Mouse (Mus musculus): ENCODE measurements around the gene Pfdn4.
"Not testable (repeated sequence)": the region's sequence is repeated elsewhere in the genome, so short reads cannot be mapped to it uniquely, and the experiment has no call there.

Gene Pfdn4

DNA sequence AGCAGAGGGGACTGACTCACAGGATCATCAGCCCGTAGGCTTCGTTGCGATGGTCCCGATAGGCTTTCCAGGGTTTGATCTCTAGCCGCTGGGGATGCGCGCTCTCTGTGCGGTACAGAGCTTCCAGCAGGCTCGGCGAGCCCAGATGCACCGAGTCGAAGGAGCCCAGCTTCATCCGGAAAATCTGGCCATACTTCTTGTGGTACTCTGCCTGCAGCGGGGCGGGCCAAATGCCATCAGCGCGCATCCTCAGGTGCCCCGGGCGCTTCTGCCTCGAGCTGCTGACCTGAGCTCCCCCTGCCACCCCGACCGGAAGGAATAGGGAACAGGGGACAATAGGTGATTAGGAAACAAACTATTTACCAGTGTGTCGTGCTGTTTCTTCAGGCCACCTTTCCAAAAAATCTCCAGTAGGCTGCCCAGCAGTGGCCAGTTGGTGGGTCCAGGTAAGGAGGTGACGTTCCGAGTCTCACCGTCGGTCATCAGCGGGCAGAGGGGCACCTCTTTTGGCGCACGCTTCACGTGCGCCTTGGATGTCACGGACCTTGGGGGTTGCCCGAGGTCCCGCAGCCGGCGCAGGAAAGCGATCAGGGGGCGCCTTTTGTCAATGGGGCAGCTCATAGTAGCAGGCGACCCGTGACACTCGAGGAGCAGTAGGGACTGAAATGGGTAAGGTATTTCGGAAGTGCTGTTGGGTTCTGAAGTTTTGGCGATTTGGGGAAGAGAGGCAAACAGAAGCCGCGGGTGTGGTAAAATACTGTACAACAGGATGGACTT lies at the start of gene Pfdn4:
TSS of gene Pfdn4 (plus strand) at position 275 of the 777 bp plus-strand sequence.
- no peak for DNase-seq (ENCODE audit: low read depth, low spot score)

DNA sequence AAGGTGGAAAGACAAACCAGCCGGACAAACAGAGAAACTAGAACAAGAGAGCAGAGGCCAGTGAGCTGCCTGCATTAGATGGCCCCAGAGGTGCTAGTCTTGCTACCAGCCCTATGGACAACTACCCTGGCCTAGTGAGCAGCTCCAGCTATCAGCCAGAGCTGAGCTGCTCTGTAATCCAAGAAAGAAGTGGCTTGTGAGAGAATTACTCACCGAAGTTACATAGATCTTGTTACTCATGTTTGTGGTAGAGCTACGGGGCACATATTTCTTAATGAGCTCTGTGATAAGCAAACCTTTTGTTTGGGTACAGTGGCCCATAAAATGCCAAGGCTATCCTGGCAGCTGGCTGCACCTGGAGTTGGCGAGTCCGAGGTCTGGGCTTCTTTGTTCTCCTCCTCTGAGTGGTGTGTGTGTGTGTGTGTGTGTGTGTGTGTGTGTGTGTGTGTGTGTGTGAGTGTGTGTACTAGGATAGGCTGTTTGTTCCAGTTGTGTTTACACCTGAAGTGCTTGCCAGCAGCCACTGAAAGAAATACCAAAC lies 49.3 kb upstream of the Pfdn4 start:
- DNase-seq (ENCODE audit: low read depth, low spot score), result no peak

DNA sequence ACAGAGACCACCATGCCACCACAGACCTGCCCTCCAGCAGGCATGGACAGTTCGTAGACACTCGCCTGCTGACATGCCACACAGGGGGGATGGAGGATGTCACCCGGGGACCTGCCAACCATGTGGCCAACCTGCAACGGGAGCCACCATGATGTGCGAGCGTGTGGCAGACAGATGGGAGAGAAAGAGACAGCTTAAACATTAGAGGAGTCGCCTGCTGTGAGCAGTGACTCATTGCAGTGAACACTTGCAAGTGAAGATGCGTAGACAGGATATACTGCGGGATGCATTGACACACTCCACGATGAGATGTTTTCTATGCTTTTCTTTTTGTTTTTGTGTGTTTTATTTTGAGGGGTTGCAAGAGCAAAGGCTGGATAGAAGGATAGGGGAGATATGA lies 48.6 kb upstream of the Pfdn4 start:
- DNase-seq (ENCODE audit: low read depth, low spot score), result no peak

DNA sequence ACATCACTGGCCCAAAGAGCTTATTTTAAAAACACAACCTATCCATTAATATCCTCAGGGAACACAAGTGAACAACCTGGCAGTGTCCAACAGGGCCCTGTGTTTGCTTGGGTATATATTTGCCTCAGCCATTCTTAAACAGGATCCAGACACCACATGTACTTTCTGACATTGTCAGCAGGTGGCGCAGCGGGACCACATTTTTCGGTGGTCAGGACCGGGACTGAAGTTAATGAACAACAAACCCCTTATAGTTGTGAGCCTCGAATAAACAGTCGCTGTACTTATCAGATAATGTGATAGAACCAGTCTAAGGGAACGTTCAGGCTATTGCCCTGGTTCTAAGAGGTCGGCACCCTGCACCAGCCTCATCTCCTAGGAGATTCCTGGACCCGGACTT lies 45.3 kb upstream of the Pfdn4 start:
- DNase-seq (ENCODE audit: low read depth, low spot score), result peak; percentile 25

DNA sequence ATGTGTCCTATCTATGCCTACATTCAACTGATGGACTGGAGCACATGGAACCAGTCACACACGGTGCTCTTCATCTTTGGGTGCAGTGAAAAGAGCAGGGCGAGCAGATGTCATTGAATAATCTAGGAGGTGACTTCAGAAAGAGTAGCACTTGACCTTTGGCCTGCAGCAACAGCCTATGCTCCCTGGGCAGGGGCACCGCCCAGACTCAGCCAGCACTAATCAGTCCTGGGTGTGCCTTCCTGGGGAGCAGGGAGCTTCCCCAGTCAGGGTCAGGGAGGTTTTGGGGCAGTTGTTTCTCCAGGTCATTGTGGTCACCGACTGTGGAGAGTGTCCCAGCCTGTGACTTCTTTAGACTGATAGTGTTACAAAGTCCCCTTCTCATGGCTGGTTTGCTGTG lies 42.4 kb upstream of the Pfdn4 start:
- not testable (repeated sequence) for DNase-seq (ENCODE audit: low read depth, low spot score)

DNA sequence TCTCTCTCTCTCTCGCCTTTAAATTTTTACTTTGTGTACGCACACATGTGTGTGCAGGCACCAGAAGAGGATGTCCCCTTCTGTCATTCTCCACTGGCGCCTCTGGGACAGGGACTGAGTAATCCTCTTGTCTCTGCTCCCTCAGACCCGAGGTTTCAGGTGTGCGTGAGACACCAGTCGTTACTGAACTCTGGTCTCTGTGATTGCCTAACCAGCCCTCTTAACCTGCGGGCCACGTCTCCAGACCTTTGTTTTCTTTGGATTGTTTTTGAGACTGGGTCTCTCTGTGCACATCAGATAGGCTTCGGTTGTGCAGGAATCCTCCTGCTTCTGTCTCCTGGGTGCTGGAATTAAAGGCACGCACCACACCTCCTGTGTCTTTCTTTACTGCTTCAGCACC lies 37.0 kb upstream of the Pfdn4 start:
- no peak for DNase-seq (ENCODE audit: low read depth, low spot score)

DNA sequence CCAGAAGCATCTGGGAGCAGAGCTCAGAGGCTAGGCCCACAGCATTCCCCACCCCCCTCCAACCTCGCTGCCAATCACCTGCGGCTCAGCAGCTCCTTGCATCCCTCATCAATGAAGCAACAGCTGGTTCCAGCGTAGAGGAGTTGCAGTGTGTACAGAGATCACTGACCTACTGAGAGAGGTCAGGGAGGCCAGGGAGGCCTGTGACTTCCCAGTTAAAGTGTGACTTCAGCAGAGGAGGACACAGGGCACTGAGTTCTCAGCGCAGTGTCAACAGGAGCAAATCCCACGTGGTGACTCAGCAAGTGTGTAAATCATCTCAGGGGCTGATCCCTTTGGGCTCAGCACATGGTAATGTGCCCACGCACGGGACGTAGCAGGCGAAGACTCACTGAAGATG lies 36.4 kb upstream of the Pfdn4 start:
- DNase-seq (ENCODE audit: low read depth, low spot score), result no peak

DNA sequence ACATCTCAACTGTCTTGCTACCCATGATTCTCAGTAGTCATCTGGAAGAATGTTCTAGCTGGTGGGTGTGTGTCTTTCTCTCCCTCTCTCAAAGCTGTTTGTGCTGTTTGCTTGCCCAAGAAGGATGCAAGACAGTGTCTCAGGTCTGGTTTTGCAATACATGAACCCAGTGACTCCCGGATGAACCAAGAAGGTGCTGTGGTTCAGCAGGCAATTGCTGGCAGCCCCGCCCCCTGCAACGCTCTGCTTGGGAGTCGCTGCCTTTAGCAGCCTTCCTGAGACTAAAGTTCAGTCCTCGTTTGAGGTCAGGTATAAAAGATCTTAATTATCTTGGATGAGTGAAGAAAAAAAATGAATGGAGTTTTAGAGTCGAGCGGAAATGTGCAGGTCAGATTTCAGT lies 34.6 kb upstream of the Pfdn4 start:
- no peak for DNase-seq (ENCODE audit: low read depth, low spot score)

DNA sequence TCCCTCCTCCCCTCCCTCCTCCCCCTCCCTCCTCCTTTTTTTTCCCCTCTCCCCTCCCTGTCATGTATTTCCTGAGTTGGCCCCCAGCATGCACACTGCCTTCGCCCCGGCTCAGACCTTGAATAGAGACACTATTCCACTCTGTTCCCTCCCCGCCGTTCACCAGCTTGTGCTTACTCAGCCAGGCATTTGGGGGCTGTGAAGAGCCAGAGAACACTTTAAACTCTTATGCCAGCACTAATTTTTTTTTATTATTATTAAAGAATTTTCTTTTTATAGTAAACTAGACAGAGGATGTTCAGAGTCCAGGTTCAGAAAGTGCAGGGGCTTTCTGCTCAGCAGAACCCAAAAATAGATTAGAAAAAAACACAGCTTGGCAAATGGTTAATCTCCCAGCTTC lies 31.4 kb upstream of the Pfdn4 start:
- no peak for DNase-seq (ENCODE audit: low read depth, low spot score)

DNA sequence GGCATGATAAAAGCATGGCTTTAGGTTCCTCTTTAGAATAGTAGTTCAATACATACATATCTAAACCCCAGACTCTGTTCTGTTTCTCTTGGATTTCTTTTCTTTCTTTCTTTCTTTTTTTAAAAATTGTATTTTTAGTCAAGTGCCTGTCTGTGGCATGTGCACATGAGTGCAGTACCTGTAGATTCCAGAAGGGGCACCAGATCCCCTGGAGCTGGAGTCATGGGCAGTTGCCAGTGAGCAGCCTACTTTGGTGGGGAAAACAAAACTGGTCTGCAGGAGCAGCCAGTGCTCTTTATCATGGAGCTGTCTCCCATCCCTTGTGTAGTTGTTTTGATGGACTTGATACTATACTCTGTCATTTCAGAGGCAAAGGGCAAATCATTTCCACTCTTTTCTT lies 28.2 kb upstream of the Pfdn4 start:
- DNase-seq (ENCODE audit: low read depth, low spot score), result no peak

DNA sequence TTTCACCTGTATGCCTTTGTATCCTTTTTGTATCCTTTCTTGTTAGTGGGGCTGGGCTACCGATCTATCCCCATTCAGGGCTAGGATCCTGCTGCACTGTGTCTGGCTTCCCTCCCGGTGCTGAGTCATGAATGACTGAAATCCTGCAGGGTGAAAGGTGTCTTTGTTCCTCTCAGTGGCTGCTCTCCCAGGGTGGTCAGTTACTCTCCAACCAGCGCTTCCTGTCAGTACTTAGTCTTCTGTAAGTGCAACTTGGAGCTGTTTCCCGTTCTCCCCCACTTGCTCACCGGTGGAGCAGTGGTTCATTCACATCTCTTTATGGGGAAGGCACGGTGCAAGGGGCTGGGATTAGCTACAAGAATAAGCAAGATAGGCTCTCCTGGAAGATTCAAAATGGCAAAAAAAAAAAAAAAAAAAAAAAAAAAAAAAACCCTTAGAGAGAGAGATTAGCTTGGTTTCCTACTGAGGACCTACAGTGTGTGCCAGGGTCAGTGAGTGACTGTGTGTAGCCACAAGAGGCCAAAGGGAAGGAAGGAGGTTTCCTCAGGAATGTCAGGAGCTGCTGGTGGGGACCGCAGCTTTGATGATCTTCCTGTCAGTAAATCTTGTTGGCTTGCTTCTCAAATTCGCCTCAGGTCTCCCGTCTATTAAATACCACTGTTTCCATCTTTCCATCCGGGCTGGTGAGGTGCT lies 26.5 kb upstream of the Pfdn4 start:
- no peak for DNase-seq (ENCODE audit: low read depth, low spot score)

DNA sequence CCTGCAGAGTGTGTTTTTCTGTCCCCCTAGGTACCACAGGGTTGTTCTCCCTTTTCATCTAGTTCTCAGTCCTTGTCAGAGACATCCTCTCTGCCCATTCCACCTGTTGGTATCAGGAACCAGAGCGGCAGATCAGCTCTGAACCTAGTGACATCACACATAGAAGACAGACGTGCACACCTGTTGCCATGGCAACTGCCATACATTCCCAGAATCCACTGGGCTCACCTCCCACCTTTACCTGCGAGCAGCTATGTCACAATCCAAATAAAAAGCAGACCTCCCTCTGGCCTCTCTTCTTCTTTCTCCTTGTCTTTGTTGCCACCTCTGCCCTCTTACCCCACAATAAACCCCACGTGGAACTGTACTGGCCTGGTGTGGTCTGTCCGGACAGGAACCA lies 25.6 kb upstream of the Pfdn4 start:
- DNase-seq (ENCODE audit: low read depth, low spot score), result no peak

DNA sequence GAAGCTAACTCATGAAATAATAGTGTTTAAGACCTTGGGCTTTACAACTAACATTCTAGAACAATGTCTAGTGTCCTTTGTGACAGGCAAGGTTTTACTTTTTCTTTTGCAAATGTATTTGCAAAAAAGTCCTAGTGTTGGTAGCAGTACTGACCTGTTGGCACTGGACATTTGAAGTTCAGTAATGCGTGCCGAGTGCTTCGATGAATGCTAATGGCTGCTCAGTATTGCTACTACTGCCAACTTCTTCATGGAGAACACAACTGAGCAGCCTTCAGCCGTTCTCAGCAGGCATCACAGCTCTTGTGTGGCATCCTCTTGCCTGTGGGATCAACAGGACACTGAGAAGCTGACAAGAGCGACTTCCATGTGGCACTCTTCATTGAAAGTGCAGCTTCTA lies 22.1 kb upstream of the Pfdn4 start:
- no peak for DNase-seq (ENCODE audit: low read depth, low spot score)

DNA sequence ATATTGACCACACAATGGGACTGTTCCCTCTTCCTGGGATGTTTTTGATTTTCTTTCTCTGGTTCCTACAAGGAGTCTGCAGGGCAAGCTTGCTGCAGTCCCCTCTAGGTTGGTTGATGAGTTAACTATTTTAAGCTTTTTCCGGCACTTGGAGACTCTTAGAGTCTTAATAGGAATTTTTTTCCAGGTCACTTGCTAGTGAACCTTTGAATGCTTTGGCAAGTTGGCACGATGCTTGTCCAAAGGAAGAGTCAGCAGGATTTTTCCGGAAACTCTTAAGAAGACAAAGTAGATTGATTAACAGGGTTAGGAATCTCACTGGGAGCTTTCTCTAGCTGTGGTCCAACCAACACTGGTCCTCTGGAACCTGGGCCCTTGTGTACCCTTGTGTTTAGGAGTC lies 21.1 kb upstream of the Pfdn4 start:
- DNase-seq (ENCODE audit: low read depth, low spot score), result no peak

DNA sequence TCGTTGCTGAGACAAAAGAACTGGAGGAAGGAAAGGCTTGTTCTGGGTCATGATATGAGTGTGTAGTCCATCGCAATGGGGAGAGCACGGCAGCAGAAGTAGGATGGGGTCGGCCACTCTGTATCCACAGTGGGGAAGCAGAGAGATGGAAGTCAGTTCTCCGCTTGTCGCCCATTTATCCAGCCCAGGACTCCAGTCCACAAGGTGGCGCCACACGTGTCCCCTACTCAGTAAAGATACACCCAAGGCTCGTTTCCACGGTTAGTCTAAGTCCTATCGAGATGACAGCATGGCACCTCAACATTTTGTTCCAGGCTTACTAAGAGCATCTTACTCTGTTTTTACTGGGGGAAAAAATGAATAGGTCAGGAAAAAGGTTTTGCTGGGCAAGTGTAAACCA lies 20.0 kb upstream of the Pfdn4 start:
- no peak for DNase-seq (ENCODE audit: low read depth, low spot score)

DNA sequence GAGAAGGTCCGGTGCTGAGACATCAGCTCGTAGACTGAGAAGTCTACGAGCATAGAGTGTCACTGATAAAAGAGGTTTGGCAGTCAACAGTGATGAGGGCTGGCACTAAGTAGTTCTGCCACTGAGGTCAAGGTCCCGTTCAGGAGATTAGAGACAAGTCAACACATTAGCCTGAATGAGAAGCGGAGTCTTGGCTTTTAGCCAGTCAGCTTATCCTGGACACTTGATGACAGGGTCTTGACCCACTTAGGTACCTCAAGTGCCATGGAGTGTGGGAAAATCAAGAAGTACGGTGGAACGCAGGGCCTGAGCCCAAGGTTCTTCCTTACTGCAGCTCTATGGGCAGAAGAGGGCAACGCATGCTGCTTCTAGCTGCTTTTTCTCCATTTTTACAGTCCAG lies 19.6 kb upstream of the Pfdn4 start:
- no peak for DNase-seq (ENCODE audit: low read depth, low spot score)

DNA sequence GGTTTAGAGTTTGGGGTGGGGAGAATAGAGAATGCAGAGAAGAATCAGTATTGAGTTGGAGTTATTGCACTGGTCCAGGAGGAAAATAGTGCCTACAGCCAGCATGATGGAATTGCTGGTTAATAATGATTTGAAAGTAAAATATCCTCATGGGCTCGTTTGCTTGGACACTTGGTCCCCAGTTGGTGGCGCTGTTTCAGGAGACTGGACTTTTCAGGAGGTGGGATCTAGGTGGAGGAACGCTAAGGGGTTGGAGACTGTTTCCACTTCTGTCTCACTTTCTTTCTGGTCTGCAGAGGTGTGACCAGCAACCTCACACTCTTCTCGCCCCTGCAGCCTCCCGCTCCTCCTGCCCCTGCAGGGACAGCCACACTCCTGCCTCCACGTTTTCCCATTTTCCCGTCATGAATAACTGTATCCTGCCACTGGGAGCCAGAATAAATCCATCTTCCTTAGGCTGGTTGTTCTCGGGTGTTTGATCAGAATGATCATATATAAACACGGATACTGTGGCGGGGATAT lies 14.1 kb upstream of the Pfdn4 start:
- DNase-seq (ENCODE audit: low read depth, low spot score), result no peak

DNA sequence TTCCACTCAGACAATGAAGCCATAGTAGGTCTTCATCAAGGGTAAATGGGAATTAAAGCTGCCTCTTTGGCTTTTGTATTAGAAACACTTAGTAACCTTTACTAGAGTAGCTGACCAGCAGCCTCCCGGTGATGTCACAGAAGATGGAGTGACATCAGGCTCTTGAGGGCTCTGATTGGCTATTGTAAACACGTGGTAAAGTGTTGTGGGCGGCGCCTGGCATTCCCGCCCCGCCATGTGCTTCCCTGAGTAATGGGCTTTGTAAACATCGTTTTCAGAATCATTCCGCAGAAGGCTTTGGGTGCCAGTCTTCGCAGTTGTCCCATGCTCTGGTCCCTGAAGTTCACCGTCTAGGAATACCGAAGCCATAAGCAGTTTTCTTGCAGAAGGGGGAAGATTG lies 12.3 kb upstream of the Pfdn4 start:
- DNase-seq (ENCODE audit: low read depth, low spot score), result no peak

DNA sequence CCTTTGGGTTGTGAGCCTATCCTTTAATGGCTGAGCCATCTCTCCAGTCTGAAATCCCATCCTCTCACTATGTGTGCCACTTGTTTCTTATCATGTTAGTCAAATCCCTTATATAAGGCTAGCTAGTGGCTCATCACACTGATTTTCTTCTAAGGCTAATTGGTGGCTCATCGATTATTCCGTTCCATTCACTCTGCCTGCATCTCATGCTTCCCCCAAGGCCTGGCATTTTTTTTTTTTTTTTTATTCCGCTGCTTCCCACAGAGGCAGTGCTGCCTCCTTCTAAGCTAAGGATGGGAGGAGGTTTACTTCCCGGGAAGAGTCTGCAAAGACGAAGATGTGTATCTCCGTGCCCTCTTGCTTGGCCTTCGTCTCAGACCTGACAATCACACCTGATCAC lies 9.0 kb upstream of the Pfdn4 start:
- no peak for DNase-seq (ENCODE audit: low read depth, low spot score)

DNA sequence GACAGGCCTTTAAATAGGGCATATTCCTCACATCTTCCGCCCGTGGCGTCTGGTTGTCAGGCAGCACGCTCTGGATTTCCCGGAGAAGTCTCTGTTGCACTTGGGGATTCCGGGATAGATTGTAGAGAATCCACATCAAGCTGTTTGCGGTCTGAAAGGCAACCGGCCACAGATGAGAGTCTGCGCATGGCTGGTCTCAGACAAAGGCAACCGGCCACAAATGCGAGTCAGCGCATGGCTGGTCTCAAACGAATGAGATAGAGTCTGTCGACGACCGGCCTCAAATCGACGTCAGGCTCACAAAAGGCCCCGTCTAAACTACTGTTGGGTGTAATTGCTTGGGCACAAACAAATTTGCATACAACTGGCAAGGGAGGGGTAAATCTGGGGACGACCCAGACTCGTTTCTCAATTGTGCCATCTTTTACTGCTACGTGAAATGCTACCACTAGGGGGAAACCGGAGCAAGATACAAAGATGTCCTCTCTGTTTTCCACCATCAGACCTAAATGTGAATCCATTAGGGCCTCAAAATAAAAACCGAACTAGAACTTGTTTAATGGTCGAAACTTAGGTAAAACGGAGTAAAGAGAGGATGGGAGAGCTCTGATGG lies 8.2 kb upstream of the Pfdn4 start:
- no peak for DNase-seq (ENCODE audit: low read depth, low spot score)

DNA sequence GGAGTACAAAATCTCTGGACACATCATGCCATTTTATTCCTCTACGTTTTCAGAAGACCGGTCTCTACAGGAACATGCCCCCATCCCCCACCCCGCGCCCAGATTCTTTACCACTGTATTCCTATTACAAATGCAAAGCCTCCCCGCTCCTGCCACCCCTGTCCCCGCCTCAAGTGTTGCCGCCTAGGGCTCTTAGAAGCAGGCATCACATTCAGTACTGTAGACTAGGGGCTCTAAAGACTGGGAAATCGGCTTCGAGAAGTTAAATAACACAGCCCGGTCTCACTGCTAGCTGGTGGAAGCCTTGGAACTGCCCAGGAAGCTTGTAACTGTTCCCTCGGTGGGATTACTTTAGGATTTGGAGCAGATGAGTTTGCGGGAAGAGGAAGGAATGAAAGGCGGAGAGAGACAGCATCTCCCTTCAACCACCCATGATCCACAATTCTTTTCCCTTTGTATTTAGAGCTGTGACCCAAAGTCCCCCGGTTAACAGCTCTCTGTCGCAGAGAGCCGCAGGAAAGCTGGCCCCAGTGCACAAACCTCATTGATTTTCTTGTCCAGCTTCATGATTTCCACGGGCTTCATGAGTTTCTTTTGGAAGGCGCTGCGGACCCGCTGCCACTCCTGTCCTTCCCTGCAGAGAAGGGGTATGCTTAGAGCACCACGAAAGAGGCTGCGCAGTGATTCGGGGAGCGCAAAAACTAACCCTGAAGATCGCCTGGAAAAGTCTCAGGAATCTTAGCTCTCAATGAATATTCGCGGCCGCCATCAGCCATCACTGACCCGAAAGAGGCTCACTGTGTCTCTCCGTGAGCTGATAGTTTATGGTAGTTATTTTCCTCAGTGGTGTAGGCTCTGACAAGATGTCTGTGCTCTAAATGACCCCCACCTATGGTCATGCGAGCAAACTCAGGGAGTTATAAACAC lies 1.2 kb upstream of the Pfdn4 start:
- DNase-seq (ENCODE audit: low read depth, low spot score), result no peak
